Mouse (Mus musculus) E14TG2a.4 (cell line): Measurements from ENCODE around the gene Osbpl6.

Source experiments
- CTCF ChIP-seq: conservative IDR thresholded peaks from 2 replicates; pipeline ENCODE4 v1.5.1; 2014; ENCODE audit warnings: low read length
- NANOG ChIP-seq: IDR thresholded peaks from 2 replicates; pipeline ENCODE4 v1.6.1; 2014; ENCODE audit warnings: borderline replicate concordance, low read length, mixed read lengths

DNA sequence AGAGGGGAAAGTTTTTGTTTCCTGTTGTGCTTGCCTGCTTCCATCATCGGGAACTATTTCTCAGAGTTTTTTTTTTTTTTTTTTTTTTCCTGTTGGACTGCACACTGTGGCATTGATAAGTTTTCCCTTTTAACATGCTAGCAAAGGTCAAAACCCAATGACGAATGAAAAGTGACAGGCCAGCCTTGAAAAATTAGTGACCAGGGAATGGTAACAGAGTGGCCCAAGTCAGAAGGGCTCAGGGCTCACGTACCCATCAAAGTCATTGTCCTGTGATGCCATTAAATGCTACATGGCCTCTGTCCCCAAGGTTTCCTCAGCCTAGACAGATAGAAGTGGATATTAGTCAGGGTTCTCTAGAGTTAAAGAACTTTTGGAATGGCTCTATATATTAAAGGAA lies 107.0 kb downstream of the Osbpl6 start:
- TF ChIP-seq NANOG (no peak), CTCF (no peak)
